Mouse (Mus musculus): ENCODE measurements around the gene Dennd1c. TPM values are rescaled to one million over a fixed set of nuclear protein-coding genes. Genes with fewer than 3 reads are reported as not detected.

The Dennd1c gene
- polyA plus RNA-seq, 1 experiment from 2014 or later, result 5.1 TPM

GRCm38 (mm10) chr17:57098321-57098720 lies 20.0 kb upstream of the Dennd1c start:
- no peak overlapping the region for H3K9ac ChIP-seq (ENCODE audit: low read depth, low read length)
- H3K36me3 ChIP-seq (ENCODE audit: insufficient read depth, low read length), result no peaks in the 10 kb centered on the region
- H3K4me2 ChIP-seq (ENCODE audit: low read length), result no peak overlapping the region
- H3K4me3 ChIP-seq (replicated peaks; ENCODE audit: low read depth, low read length), result no peak overlapping the region
- H3K4me1 ChIP-seq (replicated peaks; ENCODE audit: insufficient read depth, low read length), result no peaks in the 10 kb centered on the region
- DNase-seq (ENCODE audit: low spot score) (no peak), ATAC-seq (replicated peaks; ENCODE audit: low FRiP score, low read depth) (no peak)
- no peaks in the 10 kb centered on the region for H3K27me3 ChIP-seq (ENCODE audit: insufficient read depth, low read length)
- no peak overlapping the region for H3K27ac ChIP-seq
- no peak for TF ChIP-seq CTCF (IDR thresholded peaks at IDR 0.05; ENCODE audit: low read depth)
- 85% methylated on average over 5 of the region's 5 CpGs for WGBS
- H3K9me3 ChIP-seq (replicated peaks; ENCODE audit: low read length), result no peaks in the 10 kb centered on the region

GRCm38 (mm10) chr17:57096623-57096920 lies 18.3 kb upstream of the Dennd1c start:
- Histone ChIP-seq H3K27ac (no peak overlapping the region), H3K9me3 (replicated peaks; ENCODE audit: low read length) (no peaks in the 10 kb centered on the region), H3K4me2 (ENCODE audit: low read length) (peak overlapping the region; percentile 51), H3K4me1 (replicated peaks; ENCODE audit: insufficient read depth, low read length) (no peaks in the 10 kb centered on the region), H3K9ac (ENCODE audit: low read depth, low read length) (no peak overlapping the region), H3K27me3 (ENCODE audit: insufficient read depth, low read length) (no peaks in the 10 kb centered on the region), H3K4me3 (replicated peaks; ENCODE audit: low read depth, low read length) (peak overlapping the region; percentile 8), H3K36me3 (ENCODE audit: insufficient read depth, low read length) (no peaks in the 10 kb centered on the region)
- ATAC-seq (replicated peaks; ENCODE audit: low FRiP score, low read depth) (peak; percentile 75), DNase-seq (ENCODE audit: low spot score) (peak; percentile 78)
- peak; percentile 92 for TF ChIP-seq CTCF (IDR thresholded peaks at IDR 0.05; ENCODE audit: low read depth)
- WGBS, result 0% methylated on average over 11 of the region's 11 CpGs

- no peaks in the 10 kb centered on the region for H3K27me3 ChIP-seq (ENCODE audit: insufficient read depth, low read length)
- WGBS, result 1% methylated on average over 18 of the region's 19 CpGs
- no peak overlapping the region for H3K9ac ChIP-seq (ENCODE audit: low read depth, low read length)
- TF ChIP-seq CTCF (IDR thresholded peaks at IDR 0.05; ENCODE audit: low read depth), result no peak
- no peaks in the 10 kb centered on the region for H3K9me3 ChIP-seq (replicated peaks; ENCODE audit: low read length)
- DNase-seq (ENCODE audit: low spot score) (peak; percentile 94), ATAC-seq (replicated peaks; ENCODE audit: low FRiP score, low read depth) (peak; percentile 92)
- H3K4me1 ChIP-seq (replicated peaks; ENCODE audit: insufficient read depth, low read length), result no peaks in the 10 kb centered on the region
- no peaks in the 10 kb centered on the region for H3K36me3 ChIP-seq (ENCODE audit: insufficient read depth, low read length)
- H3K4me3 ChIP-seq (replicated peaks; ENCODE audit: low read depth, low read length), result peak overlapping the region; percentile 8
- H3K27ac ChIP-seq, result no peak overlapping the region
- peak overlapping the region; percentile 51 for H3K4me2 ChIP-seq (ENCODE audit: low read length)
Measured at GRCm38 (mm10) chr17:57095855-57096622, 17.7 kb upstream of the Dennd1c start.

- 89% methylated on average over 3 of the region's 3 CpGs for WGBS
- Histone ChIP-seq H3K4me2 (ENCODE audit: low read length) (no peak overlapping the region), H3K4me3 (replicated peaks; ENCODE audit: low read depth, low read length) (no peak overlapping the region), H3K27ac (no peak overlapping the region), H3K36me3 (ENCODE audit: insufficient read depth, low read length) (no peaks in the 10 kb centered on the region), H3K4me1 (replicated peaks; ENCODE audit: insufficient read depth, low read length) (no peaks in the 10 kb centered on the region), H3K9ac (ENCODE audit: low read depth, low read length) (no peak overlapping the region), H3K9me3 (replicated peaks; ENCODE audit: low read length) (no peaks in the 10 kb centered on the region), H3K27me3 (ENCODE audit: insufficient read depth, low read length) (no peaks in the 10 kb centered on the region)
- DNase-seq (ENCODE audit: low spot score), result no peak
- TF ChIP-seq CTCF (IDR thresholded peaks at IDR 0.05; ENCODE audit: low read depth), result no peak
- ATAC-seq (replicated peaks; ENCODE audit: low FRiP score, low read depth), result no peak
Measured at GRCm38 (mm10) chr17:57094222-57094621, 15.9 kb upstream of the Dennd1c start.

- peak; percentile 50 for DNase-seq (ENCODE audit: low spot score)
- no peaks in the 10 kb centered on the region for H3K27me3 ChIP-seq (ENCODE audit: insufficient read depth, low read length)
- no peaks in the 10 kb centered on the region for H3K9me3 ChIP-seq (replicated peaks; ENCODE audit: low read length)
- H3K27ac ChIP-seq, result no peak within 1 kb of the TSS
- WGBS, result 2% methylated on average over 31 of the region's 31 CpGs
- peak; percentile 77 for ATAC-seq (replicated peaks; ENCODE audit: low FRiP score, low read depth)
- TF ChIP-seq CTCF (IDR thresholded peaks at IDR 0.05; ENCODE audit: low read depth), result no peak
- H3K36me3 ChIP-seq (ENCODE audit: insufficient read depth, low read length), result no peaks in the 10 kb centered on the region
- H3K4me1 ChIP-seq (replicated peaks; ENCODE audit: insufficient read depth, low read length), result peaks cover 6% of the 10 kb centered on the region
- H3K4me3 ChIP-seq (replicated peaks; ENCODE audit: low read depth, low read length), result peak within 1 kb of the TSS; percentile 39
- H3K4me2 ChIP-seq (ENCODE audit: low read length), result peak within 1 kb of the TSS; percentile 53
- H3K9ac ChIP-seq (ENCODE audit: low read depth, low read length), result peak within 1 kb of the TSS; percentile 24; the same call in 1 of the 2 replicates
Measured at GRCm38 (mm10) chr17:57087049-57087832, 8.9 kb upstream of the Dennd1c start, which contains the start of gene Tubb4a. Tubb4a (minus strand) TSS chr17:57087782.

- Histone ChIP-seq H3K36me3 (ENCODE audit: insufficient read depth, low read length) (no peaks in the 10 kb centered on the region), H3K27ac (no peak overlapping the region), H3K9me3 (replicated peaks; ENCODE audit: low read length) (no peaks in the 10 kb centered on the region), H3K9ac (ENCODE audit: low read depth, low read length) (no peak overlapping the region), H3K4me2 (ENCODE audit: low read length) (no peak overlapping the region), H3K4me1 (replicated peaks; ENCODE audit: insufficient read depth, low read length) (peaks cover 6% of the 10 kb centered on the region), H3K27me3 (ENCODE audit: insufficient read depth, low read length) (no peaks in the 10 kb centered on the region), H3K4me3 (replicated peaks; ENCODE audit: low read depth, low read length) (no peak overlapping the region)
- WGBS, result 84% methylated on average over 11 of the region's 11 CpGs
- no peak for TF ChIP-seq CTCF (IDR thresholded peaks at IDR 0.05; ENCODE audit: low read depth)
- DNase-seq (ENCODE audit: low spot score), result no peak
- no peak for ATAC-seq (replicated peaks; ENCODE audit: low FRiP score, low read depth)
Measured at GRCm38 (mm10) chr17:57085970-57086757, 7.8 kb upstream of the Dennd1c start.
